Mouse (Mus musculus) adrenal gland, adult (tissue): Measurements from ENCODE around the gene Slc4a5.

Source experiments
- DNase-seq, 2 experiments: peaks; one replicate each; pipeline ENCODE4 v3.0.0; 2022 to 2023; ENCODE audit warnings: low spot score in 1 of 2; ENCODE audit not compliant: inconsistent age in 2 of 2

Slc4a5 gene

GRCm38 (mm10) chr6:83231486-83231885 lies 11.9 kb downstream of the Slc4a5 start:
- DNase-seq, result no peak

- DNase-seq, result no peak
These were observed 13.7 kb downstream of the Slc4a5 start for GRCm38 (mm10) chr6:83233306-83233705.

- peak in 1 of 2 experiments; percentile 28 for DNase-seq
These were observed 14.7 kb downstream of the Slc4a5 start for GRCm38 (mm10) chr6:83234280-83234741.

GRCm38 (mm10) chr6:83237123-83237522 lies 17.5 kb downstream of the Slc4a5 start:
- DNase-seq, result no peak

GRCm38 (mm10) chr6:83244422-83245061 lies 24.9 kb downstream of the Slc4a5 start:
- no peak for DNase-seq

- DNase-seq, result peak; percentile 83 to 94
These were observed 25.5 kb downstream of the Slc4a5 start for GRCm38 (mm10) chr6:83245134-83245533.

- no peak for DNase-seq
These were observed 26.4 kb downstream of the Slc4a5 start for GRCm38 (mm10) chr6:83245997-83246396.

- DNase-seq, result no peak
These were observed 27.1 kb downstream of the Slc4a5 start for GRCm38 (mm10) chr6:83246750-83247149.

GRCm38 (mm10) chr6:83247153-83247552 lies 27.5 kb downstream of the Slc4a5 start:
- no peak for DNase-seq

- no peak for DNase-seq
These were observed 34.6 kb downstream of the Slc4a5 start for GRCm38 (mm10) chr6:83254242-83254641.

GRCm38 (mm10) chr6:83264516-83264915 lies 44.9 kb downstream of the Slc4a5 start:
- no peak for DNase-seq

- DNase-seq, result no peak
These were observed 45.6 kb downstream of the Slc4a5 start for GRCm38 (mm10) chr6:83265253-83265652.

GRCm38 (mm10) chr6:83265653-83266052 lies 46.0 kb downstream of the Slc4a5 start:
- no peak for DNase-seq

- DNase-seq, result no peak
These were observed 48.0 kb downstream of the Slc4a5 start for GRCm38 (mm10) chr6:83267616-83268015.

GRCm38 (mm10) chr6:83268144-83269010 lies 48.7 kb downstream of the Slc4a5 start:
- DNase-seq, result peak; percentile 95 to 97

- no peak for DNase-seq
These were observed 54.1 kb downstream of the Slc4a5 start for GRCm38 (mm10) chr6:83273733-83274132.

GRCm38 (mm10) chr6:83277151-83277550 lies 57.5 kb downstream of the Slc4a5 start:
- no peak for DNase-seq

GRCm38 (mm10) chr6:83278881-83279280 lies 59.3 kb downstream of the Slc4a5 start:
- peak; percentile 32 to 78 for DNase-seq

GRCm38 (mm10) chr6:83280256-83280955 lies 60.8 kb downstream of the Slc4a5 start:
- DNase-seq, result peak in 1 of 2 experiments; percentile 57

- DNase-seq, result no peak
These were observed 81.0 kb downstream of the Slc4a5 start for GRCm38 (mm10) chr6:83300447-83301229.

GRCm38 (mm10) chr6:83301294-83301693 lies 81.7 kb downstream of the Slc4a5 start:
- DNase-seq, result peak in 1 of 2 experiments; percentile 35
